In genomic region chr11:100397600-100398389, GRCm38 (mm10) we compare ENCODE assay signal across 8 mouse cellular contexts. TPM values are rescaled to one million over a fixed set of nuclear protein-coding genes. Genes with fewer than 3 reads are reported as not detected.
DNase-seq lines count a peak whose midpoint lies in the region; ATAC-seq and TF ChIP-seq lines count a peak whose summit lies in the region.

Jup (minus strand) TSS chr11:100397763.

- H3K27ac ChIP-seq in CH12.LX (ENCODE audit: insufficient read depth, low read depth) = no peak within 1 kb of the TSS
- peak within 1 kb of the TSS; percentile 69; the same call in 1 of the 2 replicates for H3K27ac ChIP-seq in forebrain, embryonic 12.5 days
- H3K27ac ChIP-seq in heart, postnatal 0 days (ENCODE audit: low read depth) = peak within 1 kb of the TSS; percentile 89
- H3K27ac ChIP-seq in liver, embryonic 16.5 days (ENCODE audit: low read length) = peak within 1 kb of the TSS; percentile 79
- H3K27ac ChIP-seq in neural tube, embryonic 13.5 days (replicated peaks) = peak within 1 kb of the TSS; percentile 68
- H3K27ac ChIP-seq in testis, adult 2 months (ENCODE audit: control insufficient read depth, insufficient read depth, low read depth, low read length) = peak within 1 kb of the TSS; percentile 27; the same call in 1 of the 2 replicates

- peak; percentile 77 for TF ChIP-seq POLR2A in CH12.LX (IDR thresholded peaks at IDR 0.05; ENCODE audit: low read depth, low read length)
- peak; percentile 76 for TF ChIP-seq POLR2A in testis, adult 2 months (IDR thresholded peaks at IDR 0.05; ENCODE audit: control insufficient read depth, low read depth, low read length)

- no peaks in the 10 kb centered on the region for H3K79me2 ChIP-seq in CH12.LX (replicated peaks; ENCODE audit: control insufficient read depth, extremely low read depth, insufficient read depth, poor library complexity, severe bottlenecking)

- 2% methylated on average over 37 of the region's 37 CpGs for WGBS in forebrain, embryonic 12.5 days
- WGBS in heart, postnatal 0 days = 2% methylated on average over 37 of the region's 37 CpGs
- WGBS in liver, embryonic 16.5 days (ENCODE audit: insufficient replicate concordance) = 2% methylated on average over 37 of the region's 37 CpGs
- under 1% methylated on average over 37 of the region's 37 CpGs for WGBS in neural tube, embryonic 13.5 days

- H3K4me2 ChIP-seq in CH12.LX (ENCODE audit: insufficient read depth, low read depth, poor library complexity, severe bottlenecking) = peak within 1 kb of the TSS; percentile 69
- H3K4me2 ChIP-seq in forebrain, embryonic 12.5 days = peak within 1 kb of the TSS; percentile 63
- peak within 1 kb of the TSS; percentile 82 for H3K4me2 ChIP-seq in heart, postnatal 0 days (ENCODE audit: low read depth, low read length)
- H3K4me2 ChIP-seq in liver, embryonic 16.5 days (ENCODE audit: low read depth, low read length) = peak within 1 kb of the TSS; percentile 57
- H3K4me2 ChIP-seq in neural tube, embryonic 13.5 days = peak within 1 kb of the TSS; percentile 71

- peak; percentile 97 for DNase-seq in CH12.LX (ENCODE audit: extremely low read depth)
- peak; percentile 79 for DNase-seq in c-Kit-positive CD71-positive TER-119-positive erythroid progenitor cells, embryonic 14.5 days (ENCODE audit: low spot score)
- peak; percentile 99 for DNase-seq in heart, postnatal 0 days (ENCODE audit: low spot score)
- peak; percentile 100 for DNase-seq in kidney, postnatal 4 days

- in situ Hi-C loops in CH12.LX (cut with MboI; ENCODE audit: low pct_ligation_motif_present, low pct_unique_long_range_greater_than_20kb, low sequenced_read_pairs) = no loop called here

- TF ChIP-seq EP300 in CH12.LX (IDR thresholded peaks at IDR 0.05; ENCODE audit: low read length) = no peak
- TF ChIP-seq EP300 in heart, postnatal 0 days (IDR thresholded peaks at IDR 0.05; ENCODE audit: low read depth) = 0 out of 2 replicates have a peak, but pooled peaks have one; percentile 7

- peaks cover 90% of the 10 kb centered on the region for H3K27me3 ChIP-seq in CH12.LX (replicated peaks)
- peaks cover 46% of the 10 kb centered on the region for H3K27me3 ChIP-seq in forebrain, embryonic 12.5 days
- H3K27me3 ChIP-seq in heart, postnatal 0 days (ENCODE audit: control insufficient read depth, insufficient read depth, low read length) = no peaks in the 10 kb centered on the region
- H3K27me3 ChIP-seq in liver, embryonic 16.5 days (ENCODE audit: control insufficient read depth, insufficient read depth, low read depth, low read length) = peaks cover 11% of the 10 kb centered on the region
- H3K27me3 ChIP-seq in neural tube, embryonic 13.5 days = peaks cover 28% of the 10 kb centered on the region
- H3K27me3 ChIP-seq in testis, adult 2 months (ENCODE audit: control insufficient read depth, insufficient read depth, low read length) = no peaks in the 10 kb centered on the region

- dilution Hi-C loops in CH12.LX (cut with MboI; ENCODE audit: extremely low pct_ligation_motif_present, extremely low pct_unique_long_range_greater_than_20kb, low sequenced_read_pairs) = no loop called here

- TF ChIP-seq CTCF in CH12.LX (conservative IDR thresholded peaks at IDR 0.05 in 1 of 2, IDR thresholded peaks at IDR 0.05 in 1 of 2; ENCODE audit: low read depth in 2 of 2, low read length in 2 of 2) = no peak
- TF ChIP-seq CTCF in heart, postnatal 0 days (IDR thresholded peaks at IDR 0.05; ENCODE audit: low read depth) = no peak
- TF ChIP-seq CTCF in testis, adult 2 months (IDR thresholded peaks at IDR 0.05; ENCODE audit: control insufficient read depth, insufficient read depth, insufficient replicate concordance, low read depth, low read length) = no peak

- H3K9ac ChIP-seq in CH12.LX (ENCODE audit: insufficient read depth, low read depth) = no peak within 1 kb of the TSS
- H3K9ac ChIP-seq in forebrain, embryonic 12.5 days = peak within 1 kb of the TSS; percentile 77
- peak within 1 kb of the TSS; percentile 86 for H3K9ac ChIP-seq in heart, postnatal 0 days (replicated peaks; ENCODE audit: low read depth, low read length)
- peak within 1 kb of the TSS; percentile 64 for H3K9ac ChIP-seq in liver, embryonic 16.5 days (ENCODE audit: low read depth, low read length)
- H3K9ac ChIP-seq in neural tube, embryonic 13.5 days = peak within 1 kb of the TSS; percentile 80

- H3K4me3 ChIP-seq in CH12.LX (replicated peaks in 1 of 3; ENCODE audit: low read depth in 2 of 3, low read length in 2 of 3, poor library complexity in 1 of 3) = peak within 1 kb of the TSS; percentile 1 to 60 (median 26)
- peak within 1 kb of the TSS; percentile 64 for H3K4me3 ChIP-seq in forebrain, embryonic 12.5 days (replicated peaks)
- H3K4me3 ChIP-seq in heart, postnatal 0 days (ENCODE audit: low read depth, low read length) = peak within 1 kb of the TSS; percentile 79
- H3K4me3 ChIP-seq in liver, embryonic 16.5 days (ENCODE audit: low read depth, low read length) = peak within 1 kb of the TSS; percentile 66
- H3K4me3 ChIP-seq in neural tube, embryonic 13.5 days = peak within 1 kb of the TSS; percentile 67
- H3K4me3 ChIP-seq in testis, adult 2 months (ENCODE audit: control insufficient read depth, low read depth, low read length) = peak within 1 kb of the TSS; percentile 90

- peaks cover 22 to 39% of the 10 kb centered on the region in 2 experiments for H3K4me1 ChIP-seq in CH12.LX (ENCODE audit: control insufficient read depth in 1 of 2, insufficient read depth in 2 of 2)
- peaks cover 30% of the 10 kb centered on the region for H3K4me1 ChIP-seq in forebrain, embryonic 12.5 days
- peaks cover 65% of the 10 kb centered on the region for H3K4me1 ChIP-seq in heart, postnatal 0 days (ENCODE audit: control insufficient read depth, insufficient read depth)
- H3K4me1 ChIP-seq in liver, embryonic 16.5 days (ENCODE audit: control insufficient read depth, low read depth, low read length) = peaks cover 31% of the 10 kb centered on the region
- H3K4me1 ChIP-seq in neural tube, embryonic 13.5 days (replicated peaks) = peaks cover 52% of the 10 kb centered on the region
- H3K4me1 ChIP-seq in testis, adult 2 months (ENCODE audit: control insufficient read depth, insufficient read depth, low read length) = peaks cover 11% of the 10 kb centered on the region

- ATAC-seq in forebrain, embryonic 12.5 days (ENCODE audit: low FRiP score) = peak; percentile 99
- peak; percentile 96 for ATAC-seq in heart, postnatal 0 days (ENCODE audit: insufficient read depth, low read depth)
- peak; percentile 95 for ATAC-seq in liver, embryonic 16.5 days (ENCODE audit: low read depth)
- ATAC-seq in neural tube, embryonic 13.5 days (ENCODE audit: low read depth) = peak; percentile 99

- no peaks in the 10 kb centered on the region for H3K36me3 ChIP-seq in CH12.LX (replicated peaks in 1 of 2; ENCODE audit: control insufficient read depth in 1 of 2, insufficient read depth in 1 of 2, low read length in 1 of 2)
- H3K36me3 ChIP-seq in forebrain, embryonic 12.5 days (replicated peaks) = no peaks in the 10 kb centered on the region
- 0 out of 2 replicates have a peak, but pooled peaks cover 4% of the 10 kb centered on the region for H3K36me3 ChIP-seq in heart, postnatal 0 days (replicated peaks; ENCODE audit: control insufficient read depth, insufficient read depth, low read length)
- H3K36me3 ChIP-seq in liver, embryonic 16.5 days (ENCODE audit: control insufficient read depth, insufficient read depth) = no peaks in the 10 kb centered on the region
- no peaks in the 10 kb centered on the region for H3K36me3 ChIP-seq in neural tube, embryonic 13.5 days
- no peaks in the 10 kb centered on the region for H3K36me3 ChIP-seq in testis, adult 2 months (ENCODE audit: control insufficient read depth, insufficient read depth, low read length)

- no peak for TF ChIP-seq RAD21 in CH12.LX (IDR thresholded peaks at IDR 0.05; ENCODE audit: low read depth, low read length)

- H3K9me3 ChIP-seq in CH12.LX (replicated peaks; ENCODE audit: low read length) = no peaks in the 10 kb centered on the region
- H3K9me3 ChIP-seq in forebrain, embryonic 12.5 days = no peaks in the 10 kb centered on the region
- H3K9me3 ChIP-seq in heart, postnatal 0 days (replicated peaks; ENCODE audit: control insufficient read depth, low read length) = no peaks in the 10 kb centered on the region
- no peaks in the 10 kb centered on the region for H3K9me3 ChIP-seq in liver, embryonic 16.5 days (replicated peaks; ENCODE audit: control insufficient read depth, low read length)
- H3K9me3 ChIP-seq in neural tube, embryonic 13.5 days = no peaks in the 10 kb centered on the region

TF ChIP-seq in CH12.LX, 34 proteins besides CTCF, POLR2A, EP300 and RAD21 (continues in another document):
- TF ChIP-seq CHD2 (IDR thresholded peaks at IDR 0.05; ENCODE audit: low read length) = peak; percentile 87
- TF ChIP-seq POLR2AphosphoS2 (IDR thresholded peaks at IDR 0.05; ENCODE audit: low read depth, low read length) = no peak
- TF ChIP-seq NELFE (IDR thresholded peaks at IDR 0.05; ENCODE audit: low read depth, low read length) = peak; percentile 29; the same call in 1 of the 2 replicates
- TF ChIP-seq MAFK (IDR thresholded peaks at IDR 0.05; ENCODE audit: insufficient replicate concordance, low read length) = no peak
- peak; percentile 59; the same call in 1 of the 2 replicates for TF ChIP-seq NRF1 (IDR thresholded peaks at IDR 0.05; ENCODE audit: low read depth, low read length)
- no peak for TF ChIP-seq MAX (IDR thresholded peaks at IDR 0.05; ENCODE audit: low read length)
- no peak for TF ChIP-seq ZKSCAN1 (IDR thresholded peaks at IDR 0.05; ENCODE audit: borderline replicate concordance, low read depth, low read length)
- TF ChIP-seq MAZ (IDR thresholded peaks at IDR 0.05; ENCODE audit: low read depth, low read length) = no peak; the same call in 1 of the 2 replicates
- no peak for TF ChIP-seq ZC3H11A (IDR thresholded peaks at IDR 0.05; ENCODE audit: low read depth, low read length)
- TF ChIP-seq SMC3 (IDR thresholded peaks at IDR 0.05; ENCODE audit: low read depth, low read length) = no peak
- no peak for TF ChIP-seq SIN3A (IDR thresholded peaks at IDR 0.05; ENCODE audit: low read length)
- TF ChIP-seq MYC (IDR thresholded peaks at IDR 0.05; ENCODE audit: low read depth, low read length) = no peak
- TF ChIP-seq KAT2A (IDR thresholded peaks at IDR 0.05; ENCODE audit: insufficient replicate concordance, low read length) = no peak
- no peak for TF ChIP-seq ZNF384 (IDR thresholded peaks at IDR 0.05; ENCODE audit: low read depth, low read length)

RNA-seq across cellular contexts. Expression of gene Jup, which starts in this region (rescaled TPM):
- total RNA-seq in CH12.LX (2012; rRNA removed) = 0.92 and 1.1 TPM in 2 replicates
- 0.34 and 0.68 TPM in 2 replicates for total RNA-seq in CH12.LX (2014; rRNA removed)
- 1.3 and 1.4 TPM in 2 replicates for polyA plus RNA-seq in CH12.LX (2012; ENCODE audit: insufficient read length, low read depth)
- 37.6 and 40.5 TPM in 2 replicates for polyA plus RNA-seq in forebrain, embryonic 12.5 days (2016; fragmentation: Nextera tagmentation; extraction: Ambion mirVana)
- 319 and 341 TPM in 2 replicates for total RNA-seq in heart, postnatal 0 days (2014; rRNA removed; ENCODE audit: low replicate concordance)
- 135 and 142 TPM in 2 replicates for polyA plus RNA-seq in heart, postnatal 0 days (2015; fragmentation: Nextera tagmentation; extraction: Ambion mirVana)
- polyA plus RNA-seq in liver, embryonic 16.5 days (2015; fragmentation: Nextera tagmentation; extraction: Ambion mirVana) = 15.5 and 17.7 TPM in 2 replicates
- polyA plus RNA-seq in neural tube, embryonic 13.5 days (2015; fragmentation: Nextera tagmentation; extraction: Ambion mirVana) = 91.6 and 94.4 TPM in 2 replicates
- polyA plus RNA-seq in testis, adult 2 months (2012; rRNA removed) = 103 TPM in 2 replicates

Comparison
In these comparisons a context has a peak if more than half of its experiments do, and no peak if none do; other contexts are left out.
1. RNA of gene Jup (total RNA-seq): 319 to 341 TPM in heart, postnatal 0 days; 0.34 to 1.1 TPM in CH12.LX; every median in the first group is over 100 times any median in the second.
2. H3K4me3 ChIP-seq: peak in every context shown above with its lines; median percentile 90 in testis, adult 2 months; 79 in heart, postnatal 0 days; 67 in neural tube, embryonic 13.5 days; 66 in liver, embryonic 16.5 days; 64 in forebrain, embryonic 12.5 days; 26 in CH12.LX.
3. Peak in every context shown above with its lines, with median percentiles within 50 percentile points of each other: DNase-seq, H3K4me2 ChIP-seq and ATAC-seq.